Mouse (Mus musculus): ENCODE measurements around the gene Eftud2.

The Eftud2 gene

GRCm38 (mm10) chr11:102879558-102879957 is 1.2 kb downstream of the Eftud2 start:
- DNase-seq (ENCODE audit: low read depth): peak; percentile 14

- no peak for DNase-seq (ENCODE audit: low read depth)
Measured at GRCm38 (mm10) chr11:102874801-102875334, 5.9 kb downstream of the Eftud2 start.

- peak; percentile 80 for DNase-seq (ENCODE audit: low read depth)
Measured at GRCm38 (mm10) chr11:102864272-102864671, 16.5 kb downstream of the Eftud2 start.

- DNase-seq (ENCODE audit: low read depth): no peak
Measured at GRCm38 (mm10) chr11:102859933-102860332, 20.9 kb downstream of the Eftud2 start.

- DNase-seq (ENCODE audit: low read depth): no peak
Measured at GRCm38 (mm10) chr11:102858951-102859350, 21.8 kb downstream of the Eftud2 start.

- no peak for DNase-seq (ENCODE audit: low read depth)
Measured at GRCm38 (mm10) chr11:102855941-102856340, 24.8 kb downstream of the Eftud2 start.

- DNase-seq (ENCODE audit: low read depth): peak; percentile 47
Measured at GRCm38 (mm10) chr11:102853760-102854159, 27.0 kb downstream of the Eftud2 start.

GRCm38 (mm10) chr11:102851883-102852282 is 28.9 kb downstream of the Eftud2 start:
- peak; percentile 54 for DNase-seq (ENCODE audit: low read depth)

- DNase-seq (ENCODE audit: low read depth): no peak
Measured at GRCm38 (mm10) chr11:102845926-102846325, 34.9 kb downstream of the Eftud2 start.

- no peak for DNase-seq (ENCODE audit: low read depth)
Measured at GRCm38 (mm10) chr11:102838616-102839150, 42.1 kb downstream of the Eftud2 start.

GRCm38 (mm10) chr11:102838126-102838525 is 42.7 kb downstream of the Eftud2 start:
- no peak for DNase-seq (ENCODE audit: low read depth)

- DNase-seq (ENCODE audit: low read depth): no peak
Measured at GRCm38 (mm10) chr11:102837385-102837784, 43.4 kb downstream of the Eftud2 start.

GRCm38 (mm10) chr11:102836146-102836545 is 44.6 kb downstream of the Eftud2 start:
- no peak for DNase-seq (ENCODE audit: low read depth)

GRCm38 (mm10) chr11:102835549-102835948 is 45.2 kb downstream of the Eftud2 start, which contains the start of gene Higd1b:
Gene Higd1b, plus strand, starts transcription at chr11:102835849.
- DNase-seq (ENCODE audit: low read depth): no peak

GRCm38 (mm10) chr11:102834219-102834618 is 46.6 kb downstream of the Eftud2 start:
- no peak for DNase-seq (ENCODE audit: low read depth)

- DNase-seq (ENCODE audit: low read depth): no peak
Measured at GRCm38 (mm10) chr11:102832700-102833297, 48.0 kb downstream of the Eftud2 start.

GRCm38 (mm10) chr11:102830276-102830675 is 50.5 kb downstream of the Eftud2 start:
- no peak for DNase-seq (ENCODE audit: low read depth)

GRCm38 (mm10) chr11:102827097-102827496 is 53.7 kb downstream of the Eftud2 start:
- no peak for DNase-seq (ENCODE audit: low read depth)

GRCm38 (mm10) chr11:102826476-102826875 is 54.3 kb downstream of the Eftud2 start:
- DNase-seq (ENCODE audit: low read depth): no peak

- DNase-seq (ENCODE audit: low read depth): peak; percentile 54
Measured at GRCm38 (mm10) chr11:102821231-102821630, 59.6 kb downstream of the Eftud2 start.

- peak; percentile 28 for DNase-seq (ENCODE audit: low read depth)
Measured at GRCm38 (mm10) chr11:102820432-102820831, 60.4 kb downstream of the Eftud2 start.

- no peak for DNase-seq (ENCODE audit: low read depth)
Measured at GRCm38 (mm10) chr11:102819783-102820385, 60.9 kb downstream of the Eftud2 start.

Measured in induced T-regulatory cell, adult 2 months (primary cell).